Mouse (Mus musculus) stomach, embryonic 16.5 days (tissue): ENCODE measurements at regions not wholly inside any gene's neighbourhood (a gene's known extent, or its start where the extent isn't known, plus 50 kb on each side); places are given as distances from the start of the nearest gene placed in this dataset.

Source experiments
- ATAC-seq: fragments of 200-750 bp; cut with Nextera tagmentation; 2 replicates; pipeline ENCODE4 v1.8.0; 2017; ENCODE audit warnings: moderate number of reproducible peaks, moderate TSS enrichment; ENCODE audit not compliant: insufficient read depth, low FRiP score
- H3K27ac ChIP-seq: fragments of 300-500 bp; sonication (generic); 2 replicates; pipeline ENCODE4 v1.5.1; 2014; ENCODE audit warnings: low read length
- H3K27me3 ChIP-seq: fragments of 300-500 bp; sonication (generic); 2 replicates; pipeline ENCODE4 v1.6.1; 2014; ENCODE audit warnings: low read length, control low read depth, mixed read lengths; ENCODE audit not compliant: control insufficient read depth, insufficient read depth
- H3K36me3 ChIP-seq: fragments of 300-500 bp; sonication (generic); 2 replicates; pipeline ENCODE4 v1.6.1; 2014; ENCODE audit warnings: low read length; ENCODE audit not compliant: control insufficient read depth, insufficient read depth
- H3K4me1 ChIP-seq: fragments of 300-500 bp; sonication (generic); 2 replicates; pipeline ENCODE4 v1.6.1; 2014; ENCODE audit warnings: low read length, control low read depth, mixed read lengths; ENCODE audit not compliant: control insufficient read depth, insufficient read depth
- H3K4me2 ChIP-seq: fragments of 300-500 bp; sonication (generic); 2 replicates; pipeline ENCODE4 v1.6.1; 2014; ENCODE audit warnings: low read depth, low read length, mixed read lengths
- H3K4me3 ChIP-seq: fragments of 300-500 bp; sonication (generic); replicated peaks from 2 replicates; pipeline ENCODE4 v1.5.1; 2014; ENCODE audit warnings: mild to moderate bottlenecking, low read length
- H3K9ac ChIP-seq: fragments of 300-500 bp; sonication (generic); 2 replicates; pipeline ENCODE4 v1.6.1; 2014; ENCODE audit warnings: low read length
- H3K9me3 ChIP-seq: fragments of 300-500 bp; sonication (generic); replicated peaks from 2 replicates; pipeline ENCODE4 v1.6.1; 2016; ENCODE audit warnings: low read length, control low read depth; ENCODE audit not compliant: control insufficient read depth
- WGBS: fragments of 180-500 bp; shearing (Covaris S2); extraction: QIAGEN DNeasy Blood & Tissue Kit; methylation state at CpG from one replicate; pipeline ENCODE4 v1.1.7; 2014; 5-methylcytosine and 5-hydroxymethylcytosine counted together

DNA sequence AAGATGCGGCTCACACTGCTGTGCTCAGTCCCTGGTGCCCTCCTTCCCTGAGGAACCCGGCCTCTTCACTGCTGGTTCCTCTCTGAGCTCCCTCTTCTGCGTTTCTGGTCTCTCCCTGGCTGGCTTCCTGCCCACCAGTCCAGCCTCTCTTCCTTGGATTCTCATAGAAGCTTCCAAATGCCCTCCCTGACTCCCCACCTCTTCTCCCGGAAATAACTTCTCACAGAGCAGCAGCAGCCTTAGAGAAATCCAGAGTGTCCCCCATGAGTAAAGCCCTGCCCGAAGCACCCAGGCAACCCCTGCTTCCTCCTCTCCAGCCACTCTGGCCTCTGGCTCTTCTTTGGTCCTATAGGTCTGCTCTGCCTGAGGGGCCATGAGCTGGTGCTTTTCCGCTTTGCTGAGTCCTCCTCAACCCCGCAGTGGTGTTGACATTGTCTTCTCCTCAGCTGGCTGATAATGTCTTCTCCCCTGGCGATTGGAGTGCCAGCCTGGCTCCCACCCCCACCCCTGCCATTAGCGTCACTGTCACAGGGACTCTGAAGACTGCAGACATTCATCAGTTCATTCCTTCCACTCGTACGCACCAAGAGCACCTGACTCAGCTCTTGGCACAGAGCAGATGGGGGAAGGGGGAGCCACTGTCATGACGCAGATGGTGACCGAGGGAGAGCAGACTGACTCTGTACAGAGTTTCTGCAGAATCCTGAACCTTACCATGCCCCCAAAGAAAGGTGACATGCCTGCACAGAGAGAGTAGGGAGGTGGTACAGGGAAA lies 247.1 kb downstream of the Matn1 start:
- Histone ChIP-seq H3K27me3 (no peaks in the 10 kb centered on the region), H3K9ac (no peak overlapping the region), H3K27ac (no peak overlapping the region), H3K4me1 (no peaks in the 10 kb centered on the region), H3K9me3 (no peaks in the 10 kb centered on the region; the same call in 1 of the 2 replicates), H3K4me2 (no peak overlapping the region), H3K36me3 (no peaks in the 10 kb centered on the region), H3K4me3 (no peak overlapping the region)
- WGBS, result 60% methylated on average over 13 of the region's 13 CpGs
- ATAC-seq, result no peak

DNA sequence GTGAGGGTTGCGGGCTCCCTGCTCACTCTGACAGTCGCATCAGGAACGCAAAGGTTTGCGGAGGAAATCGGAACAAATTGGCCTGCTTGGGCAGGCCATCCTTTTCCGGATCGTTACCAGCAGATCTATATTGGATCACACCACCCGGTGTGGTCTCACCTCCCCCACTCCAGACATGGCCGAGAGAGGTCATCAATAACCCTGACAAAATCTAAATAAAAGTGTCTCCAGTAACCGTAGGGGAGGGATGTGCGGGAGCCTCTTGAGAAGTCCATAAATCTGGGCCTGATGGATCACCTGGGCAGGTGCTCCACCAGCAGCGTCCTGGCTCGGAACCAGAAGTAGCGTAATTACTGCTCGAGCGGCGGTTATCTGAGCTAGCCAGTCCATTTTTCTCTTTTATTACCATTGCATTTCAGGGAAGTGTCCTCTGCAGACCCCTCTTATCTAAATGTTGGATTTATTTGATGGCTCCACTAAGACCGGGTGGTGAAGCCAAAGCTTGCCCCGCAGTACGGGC lies 249.8 kb downstream of the Matn1 start:
- Histone ChIP-seq H3K27ac (no peak overlapping the region), H3K9ac (no peak overlapping the region), H3K4me3 (no peak overlapping the region), H3K9me3 (no peaks in the 10 kb centered on the region; the same call in 1 of the 2 replicates), H3K36me3 (no peaks in the 10 kb centered on the region), H3K27me3 (no peaks in the 10 kb centered on the region), H3K4me2 (no peak overlapping the region), H3K4me1 (no peaks in the 10 kb centered on the region)
- no peak for ATAC-seq
- WGBS, result 38% methylated on average over 20 of the region's 20 CpGs

DNA sequence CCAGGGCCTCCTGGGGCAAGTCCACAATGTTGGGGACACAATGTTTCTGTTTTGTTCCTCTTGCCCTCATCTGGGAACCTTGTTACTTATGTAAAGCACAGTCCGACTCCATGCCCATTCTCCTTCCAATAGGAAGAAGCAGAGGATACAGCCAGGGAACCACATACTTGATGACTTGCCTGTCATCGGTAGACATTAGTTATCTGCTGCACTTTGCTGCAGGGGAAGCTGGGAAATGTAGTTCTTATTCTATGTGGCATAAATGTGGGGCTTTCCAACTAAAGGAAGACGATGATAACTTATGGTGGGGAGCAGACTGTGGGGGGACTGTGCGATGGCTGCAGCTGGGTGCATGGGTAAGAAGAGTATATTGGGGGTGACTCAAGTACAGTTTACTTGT lies 252.0 kb downstream of the Matn1 start:
- WGBS, result 78% methylated on average over 4 of the region's 4 CpGs
- Histone ChIP-seq H3K27ac (no peak overlapping the region), H3K4me1 (no peaks in the 10 kb centered on the region), H3K36me3 (no peaks in the 10 kb centered on the region), H3K4me3 (no peak overlapping the region), H3K9ac (no peak overlapping the region), H3K4me2 (no peak overlapping the region), H3K9me3 (no peaks in the 10 kb centered on the region; the same call in 1 of the 2 replicates), H3K27me3 (no peaks in the 10 kb centered on the region)
- no peak for ATAC-seq

DNA sequence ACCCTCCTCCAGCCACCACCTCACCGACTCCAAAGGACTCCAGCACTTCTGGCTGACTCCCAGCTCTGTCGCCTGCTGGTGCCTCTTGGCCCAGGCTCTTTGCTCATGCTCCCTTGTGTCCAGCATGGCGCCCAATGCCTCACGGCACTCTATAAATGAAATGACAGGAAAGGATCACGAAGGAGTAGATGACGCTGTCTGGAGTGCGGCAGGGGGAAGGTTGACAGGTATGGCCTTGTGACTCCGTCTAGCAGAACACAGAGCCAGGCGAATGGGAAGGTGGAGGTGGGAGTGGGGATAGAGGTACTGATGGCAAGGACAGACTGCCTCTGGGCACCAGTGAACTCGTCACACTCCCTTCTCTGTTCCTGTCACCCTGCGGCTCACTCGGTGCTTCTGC lies 259.5 kb downstream of the Matn1 start:
- 87% methylated on average over 12 of the region's 12 CpGs for WGBS
- Histone ChIP-seq H3K27ac (no peak overlapping the region), H3K27me3 (no peaks in the 10 kb centered on the region), H3K4me3 (no peak overlapping the region), H3K36me3 (no peaks in the 10 kb centered on the region), H3K4me2 (no peak overlapping the region), H3K4me1 (no peaks in the 10 kb centered on the region), H3K9me3 (0 out of 2 replicates have a peak, but pooled peaks cover 4% of the 10 kb centered on the region), H3K9ac (no peak overlapping the region)
- no peak for ATAC-seq

DNA sequence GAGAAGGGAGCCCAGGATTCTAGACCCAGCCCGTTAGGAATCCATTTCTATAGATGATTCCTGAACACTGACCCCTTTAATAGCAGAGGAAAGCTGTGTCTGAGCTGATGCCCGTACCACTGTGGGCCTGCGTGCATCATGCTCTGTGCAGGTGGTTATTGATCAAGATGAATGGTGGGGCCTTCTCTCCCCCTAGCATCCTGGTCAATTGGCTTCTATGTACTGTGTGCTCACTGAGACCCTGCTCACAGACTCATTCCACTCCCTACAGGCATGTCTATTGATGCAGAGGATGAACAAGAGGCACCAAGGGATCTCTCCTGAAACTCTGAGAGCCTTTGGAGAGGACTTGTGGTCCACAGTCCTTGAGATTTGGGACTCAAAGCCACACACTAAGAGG lies 260.5 kb downstream of the Matn1 start:
- 0 out of 2 replicates have a peak, but pooled peaks cover 4% of the 10 kb centered on the region for H3K9me3 ChIP-seq
- H3K4me2 ChIP-seq, result no peak overlapping the region
- no peak overlapping the region for H3K27ac ChIP-seq
- ATAC-seq, result no peak
- H3K27me3 ChIP-seq, result no peaks in the 10 kb centered on the region
- H3K4me3 ChIP-seq, result no peak overlapping the region
- H3K4me1 ChIP-seq, result no peaks in the 10 kb centered on the region
- no peak overlapping the region for H3K9ac ChIP-seq
- H3K36me3 ChIP-seq, result no peaks in the 10 kb centered on the region
- WGBS, result 82% methylated on average over 3 of the region's 3 CpGs

DNA sequence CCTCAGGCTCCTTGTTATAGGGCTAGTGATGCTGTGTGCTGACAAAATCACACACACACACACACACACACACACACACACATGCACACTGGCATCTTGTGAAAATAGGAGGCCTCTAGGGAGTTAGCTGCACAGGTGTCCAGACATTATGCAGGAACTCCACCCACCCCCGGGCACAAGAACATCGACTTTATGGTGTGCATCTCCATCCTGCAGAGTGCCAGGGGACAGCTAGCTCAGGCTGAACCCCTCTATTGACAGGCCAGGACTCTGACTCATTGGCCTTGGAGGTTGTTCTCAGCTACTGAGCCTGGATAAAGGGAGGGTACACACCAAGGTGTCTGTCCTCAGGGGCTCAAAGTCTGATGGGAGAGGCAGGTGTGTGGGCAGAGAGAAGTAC lies 260.9 kb downstream of the Matn1 start:
- H3K4me3 ChIP-seq, result no peak overlapping the region
- 0 out of 2 replicates have a peak, but pooled peaks cover 4% of the 10 kb centered on the region for H3K9me3 ChIP-seq
- whole genome bisulfite sequencing, result 83% methylated on average over 2 of the region's 2 CpGs
- H3K9ac ChIP-seq, result no peak overlapping the region
- no peaks in the 10 kb centered on the region for H3K36me3 ChIP-seq
- no peaks in the 10 kb centered on the region for H3K4me1 ChIP-seq
- no peak overlapping the region for H3K4me2 ChIP-seq
- ATAC-seq, result no peak
- H3K27ac ChIP-seq, result no peak overlapping the region
- H3K27me3 ChIP-seq, result no peaks in the 10 kb centered on the region

DNA sequence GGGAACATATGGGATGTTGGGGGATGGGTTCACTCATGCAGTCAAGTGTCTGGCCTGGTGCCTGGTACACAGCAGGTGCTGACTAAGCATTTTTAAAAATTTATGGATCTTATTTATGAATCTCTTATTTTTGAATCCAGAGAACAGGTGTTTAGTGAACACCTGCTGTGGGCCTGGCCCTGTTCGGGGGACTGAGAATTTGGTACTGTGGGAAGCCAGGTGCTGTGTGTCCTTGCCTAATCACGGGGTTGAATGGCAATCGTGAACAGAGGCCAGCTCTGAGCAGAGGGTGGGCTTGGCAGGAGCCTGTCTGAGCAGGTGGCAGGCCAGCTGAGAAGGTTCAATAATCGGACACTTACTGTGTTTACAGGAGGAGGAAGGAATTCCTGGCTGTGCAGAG lies 261.5 kb downstream of the Matn1 start:
- no peaks in the 10 kb centered on the region for H3K36me3 ChIP-seq
- H3K4me1 ChIP-seq, result no peaks in the 10 kb centered on the region
- H3K27me3 ChIP-seq, result no peaks in the 10 kb centered on the region
- ATAC-seq, result no peak
- H3K4me2 ChIP-seq, result no peak overlapping the region
- no peak overlapping the region for H3K4me3 ChIP-seq
- H3K9me3 ChIP-seq, result 0 out of 2 replicates have a peak, but pooled peaks cover 4% of the 10 kb centered on the region
- 34% methylated on average over 4 of the region's 4 CpGs for WGBS
- H3K9ac ChIP-seq, result no peak overlapping the region
- no peak overlapping the region for H3K27ac ChIP-seq

DNA sequence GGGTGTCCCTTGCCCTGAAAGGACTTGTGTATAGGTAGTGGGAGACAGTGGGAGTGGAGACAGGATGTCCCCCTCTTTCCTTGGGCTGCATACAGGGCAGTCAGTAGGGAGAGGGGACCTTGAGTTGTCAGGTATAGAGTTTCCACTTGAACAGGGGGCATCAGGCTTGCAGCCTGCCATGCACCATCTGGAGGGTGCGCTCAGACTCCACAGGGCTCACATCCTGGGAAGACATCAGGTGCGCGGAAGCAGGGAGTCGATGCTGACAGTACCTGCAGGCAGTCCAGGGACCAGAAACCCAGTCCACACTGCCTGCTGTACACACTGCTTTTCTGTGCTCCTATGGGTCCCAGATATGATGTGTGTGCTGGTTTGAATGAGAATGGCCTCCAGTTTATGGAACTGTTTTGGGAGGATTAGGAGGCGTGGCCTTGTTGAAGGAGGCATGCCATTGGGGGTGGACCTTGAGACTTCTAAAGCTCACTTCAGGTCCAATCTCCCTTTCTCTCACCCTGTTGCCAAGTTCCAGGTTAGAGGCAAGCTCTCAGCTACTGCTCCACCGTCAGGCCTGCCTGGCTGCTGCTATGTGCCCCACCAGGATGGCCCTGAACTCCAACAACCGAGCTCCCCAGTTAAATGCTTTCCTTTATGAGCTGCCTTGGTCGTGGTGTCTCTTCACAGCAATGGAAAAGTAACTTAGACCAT lies 262.1 kb downstream of the Matn1 start:
- Histone ChIP-seq H3K9ac (no peak overlapping the region), H3K9me3 (peaks cover 10% of the 10 kb centered on the region; the same call in 1 of the 2 replicates), H3K4me2 (no peak overlapping the region), H3K27me3 (no peaks in the 10 kb centered on the region), H3K4me3 (no peak overlapping the region), H3K36me3 (no peaks in the 10 kb centered on the region), H3K27ac (no peak overlapping the region), H3K4me1 (no peaks in the 10 kb centered on the region)
- 82% methylated on average over 8 of the region's 8 CpGs for WGBS
- ATAC-seq, result no peak

DNA sequence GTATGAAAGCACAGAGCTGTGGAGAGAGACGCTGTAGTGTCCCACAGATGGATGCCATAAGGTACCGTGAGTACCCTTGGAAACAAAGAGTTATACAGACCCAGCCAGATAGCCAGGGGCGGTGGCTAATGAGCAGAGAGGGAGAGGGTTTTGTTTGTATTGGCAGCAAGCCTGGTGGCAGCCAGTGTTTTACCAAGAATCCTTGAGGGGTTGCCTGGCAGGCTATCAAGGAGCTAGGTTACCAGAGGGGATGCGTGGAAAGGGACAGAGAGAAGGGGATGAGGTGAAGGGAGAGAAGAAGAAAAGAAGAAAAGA lies 262.7 kb downstream of the Matn1 start:
- peaks cover 10% of the 10 kb centered on the region; the same call in 1 of the 2 replicates for H3K9me3 ChIP-seq
- no peak overlapping the region for H3K9ac ChIP-seq
- H3K36me3 ChIP-seq, result no peaks in the 10 kb centered on the region
- H3K4me1 ChIP-seq, result no peaks in the 10 kb centered on the region
- no peak overlapping the region for H3K4me3 ChIP-seq
- H3K27me3 ChIP-seq, result no peaks in the 10 kb centered on the region
- no peak for ATAC-seq
- WGBS, result 51% methylated on average over 4 of the region's 4 CpGs
- H3K4me2 ChIP-seq, result no peak overlapping the region
- H3K27ac ChIP-seq, result no peak overlapping the region
